Mouse (Mus musculus) neural tube, embryonic 13.5 days (tissue): ENCODE measurements around the gene Tas2r131. TPM values are rescaled to one million over a fixed set of nuclear protein-coding genes. Genes with fewer than 3 reads are reported as not detected.
"Not testable (repeated sequence)": the region's sequence is repeated elsewhere in the genome, so short reads cannot be mapped to it uniquely, and the experiment has no call there.

Experiments used
- ATAC-seq: fragments of 200-750 bp; cut with Nextera tagmentation; 2 replicates; pipeline ENCODE4 v1.8.0; 2017; ENCODE audit warnings: low read depth, mild to moderate bottlenecking, moderate TSS enrichment, moderate library complexity
- H3K27ac ChIP-seq: fragments of 300-500 bp; sonication (generic); replicated peaks from 2 replicates; pipeline ENCODE4 v1.5.1; 2015; ENCODE audit warnings: moderate library complexity, mild to moderate bottlenecking, inconsistent platforms
- H3K27me3 ChIP-seq: fragments of 300-500 bp; sonication (generic); 2 replicates; pipeline ENCODE4 v1.6.1; 2015; ENCODE audit warnings: mild to moderate bottlenecking, inconsistent platforms
- H3K36me3 ChIP-seq: fragments of 300-500 bp; sonication (generic); 2 replicates; pipeline ENCODE4 v1.6.1; 2015; ENCODE audit warnings: mild to moderate bottlenecking, inconsistent platforms
- H3K4me1 ChIP-seq: fragments of 300-500 bp; sonication (generic); replicated peaks from 2 replicates; pipeline ENCODE4 v1.6.1; 2015; ENCODE audit warnings: inconsistent platforms
- H3K4me2 ChIP-seq: fragments of 300-500 bp; sonication (generic); 2 replicates; pipeline ENCODE4 v1.6.1; 2015; ENCODE audit warnings: inconsistent platforms, mild to moderate bottlenecking, moderate library complexity
- H3K4me3 ChIP-seq: fragments of 300-500 bp; sonication (generic); 2 replicates; pipeline ENCODE4 v1.5.1; 2015; ENCODE audit warnings: mild to moderate bottlenecking, inconsistent platforms
- H3K9ac ChIP-seq: fragments of 300-500 bp; sonication (generic); 2 replicates; pipeline ENCODE4 v1.6.1; 2015; ENCODE audit warnings: moderate library complexity, mild to moderate bottlenecking, inconsistent platforms
- H3K9me3 ChIP-seq: fragments of 300-500 bp; sonication (generic); 2 replicates; pipeline ENCODE4 v1.6.1; 2016; ENCODE audit warnings: inconsistent platforms
- WGBS: fragments of 180-500 bp; shearing (Covaris S2); methylation state at CpG from one replicate; pipeline ENCODE4 v1.1.7; 2015; 5-methylcytosine and 5-hydroxymethylcytosine counted together
- polyA plus RNA-seq: library from polyadenylated mRNA; unstranded; fragments of >200 nt; fragmentation: Nextera tagmentation; extraction: Ambion mirVana; gene quantifications from 2 replicates; pipeline ENCODE4 v1.2.1, GENCODE M21; 2015

The Tas2r131 gene
- polyA plus RNA-seq: not detected in 2 replicates

- H3K4me3 ChIP-seq: no peak within 1 kb of the TSS
- H3K9me3 ChIP-seq: no peaks in the 10 kb centered on the region
- no peaks in the 10 kb centered on the region for H3K4me1 ChIP-seq
- no peak within 1 kb of the TSS for H3K9ac ChIP-seq
- no peak within 1 kb of the TSS for H3K4me2 ChIP-seq
- H3K36me3 ChIP-seq: no peaks in the 10 kb centered on the region
- WGBS: 75% methylated on average over 1 of the region's 1 CpGs
- no peak within 1 kb of the TSS for H3K27ac ChIP-seq
- no peak for ATAC-seq
- H3K27me3 ChIP-seq: no peaks in the 10 kb centered on the region
Observed at GRCm38 (mm10) chr6:132957819-132958218, at the start of gene Tas2r131. TSS of gene Tas2r131 (minus strand) at chr6:132957919.

GRCm38 (mm10) chr6:132980865-132981264, 23.1 kb upstream of the Tas2r131 start, which contains the start of gene Tas2r109:
TSS of gene Tas2r109 (minus strand) at chr6:132980965.
- WGBS: 76% methylated on average over 2 of the region's 2 CpGs
- no peak within 1 kb of the TSS for H3K27ac ChIP-seq
- H3K4me2 ChIP-seq: no peak within 1 kb of the TSS
- no peak for ATAC-seq
- H3K9me3 ChIP-seq: no peaks in the 10 kb centered on the region
- H3K9ac ChIP-seq: no peak within 1 kb of the TSS
- H3K36me3 ChIP-seq: no peaks in the 10 kb centered on the region
- H3K4me3 ChIP-seq: no peak within 1 kb of the TSS
- H3K4me1 ChIP-seq: no peaks in the 10 kb centered on the region
- no peaks in the 10 kb centered on the region for H3K27me3 ChIP-seq

DNA sequence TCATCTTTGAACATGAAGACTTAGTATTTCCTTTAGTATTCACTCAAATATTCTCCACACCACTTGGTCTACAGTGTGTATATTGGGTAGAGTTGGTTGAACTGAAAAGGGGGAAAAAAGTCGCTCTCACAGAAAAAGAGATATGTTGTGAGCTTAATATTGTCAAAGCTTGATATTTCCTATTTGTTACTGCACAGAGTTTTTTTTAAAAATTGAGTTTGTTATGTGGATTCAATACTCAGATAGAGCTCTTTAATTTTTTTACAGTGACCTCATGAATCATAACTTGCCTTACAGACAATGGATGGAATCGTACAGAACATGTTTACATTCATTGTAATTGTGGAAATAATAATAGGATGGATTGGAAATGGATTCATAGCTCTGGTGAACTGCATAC, 6.9 kb downstream of the Tas2r131 start, which contains the start of gene Tas2r129:
Gene Tas2r129 (plus strand): TSS at position 301 of the 400 bp plus-strand sequence.
- Histone ChIP-seq H3K4me2 (no peak within 1 kb of the TSS), H3K9ac (no peak within 1 kb of the TSS), H3K36me3 (no peaks in the 10 kb centered on the region), H3K9me3 (no peaks in the 10 kb centered on the region), H3K4me1 (no peaks in the 10 kb centered on the region), H3K27me3 (no peaks in the 10 kb centered on the region), H3K27ac (no peak within 1 kb of the TSS), H3K4me3 (no peak within 1 kb of the TSS)
- no peak for ATAC-seq
- WGBS: 85% methylated on average over 2 of the region's 2 CpGs

DNA sequence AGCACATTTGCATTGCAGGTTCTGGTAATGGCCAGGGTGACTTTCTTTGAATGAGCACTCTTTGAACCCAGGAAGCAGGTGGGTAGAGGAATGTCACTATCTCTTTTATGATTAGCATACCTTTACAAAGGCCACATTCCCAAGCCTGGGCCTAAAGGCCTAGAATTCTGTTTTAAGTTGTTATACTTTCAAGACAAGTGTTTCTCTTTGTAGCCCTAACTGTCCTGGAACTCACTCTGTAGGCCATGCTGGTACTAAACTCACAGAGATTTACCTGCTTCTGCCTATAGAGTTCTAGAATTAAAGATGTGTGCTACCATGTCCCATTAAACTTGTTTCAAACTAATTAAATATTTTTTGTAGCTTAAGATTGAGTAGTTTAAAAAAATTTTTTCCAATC, 16.3 kb downstream of the Tas2r131 start:
- H3K9me3 ChIP-seq, H3K9ac ChIP-seq, H3K4me2 ChIP-seq, H3K27ac ChIP-seq, H3K4me3 ChIP-seq, H3K27me3 ChIP-seq, H3K36me3 ChIP-seq, H3K4me1 ChIP-seq, ATAC-seq: not testable (repeated sequence)

DNA sequence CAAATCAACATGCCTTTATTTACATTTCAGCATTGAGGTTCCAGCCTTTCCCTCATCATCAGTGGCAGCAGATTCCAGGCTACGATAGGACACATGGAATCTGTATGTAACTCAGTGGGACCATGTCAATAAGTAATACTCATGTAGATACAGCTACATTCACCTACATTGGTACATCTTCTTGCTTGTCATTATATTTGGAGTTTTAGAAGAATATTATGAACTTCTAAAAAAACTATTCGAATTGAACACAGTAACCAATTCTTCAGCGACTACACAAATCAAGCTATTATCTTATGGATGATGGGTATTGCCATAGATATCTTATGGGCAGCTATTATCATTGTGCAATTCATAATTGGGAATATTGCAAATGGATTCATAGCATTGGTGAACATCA, 48.4 kb downstream of the Tas2r131 start, which contains the start of gene Tas2r125:
Gene Tas2r125 (plus strand): TSS at position 301 of the 400 bp plus-strand sequence.
- Histone ChIP-seq H3K36me3 (no peaks in the 10 kb centered on the region), H3K27ac (no peak within 1 kb of the TSS), H3K9me3 (no peaks in the 10 kb centered on the region), H3K4me2 (no peak within 1 kb of the TSS), H3K4me3 (no peak within 1 kb of the TSS), H3K4me1 (no peaks in the 10 kb centered on the region), H3K9ac (no peak within 1 kb of the TSS), H3K27me3 (no peaks in the 10 kb centered on the region)
- ATAC-seq: no peak
- 86% methylated on average over 3 of the region's 3 CpGs for WGBS

Other genes with a start within 250 kb of the Tas2r131 start
- gene Tas2r122, start 246.0 kb downstream of the Tas2r131 start, polyA plus RNA-seq: not detected in 2 replicates
- gene Tas2r115, start 219.9 kb downstream of the Tas2r131 start, polyA plus RNA-seq: not detected in 2 replicates
- not detected in 2 replicates for gene Tas2r124, start 203.2 kb downstream of the Tas2r131 start, polyA plus RNA-seq
- gene Tas2r102, start 195.8 kb downstream of the Tas2r131 start, polyA plus RNA-seq: not detected in 2 replicates
- not detected in 2 replicates for gene Tas2r136, start 179.8 kb downstream of the Tas2r131 start, polyA plus RNA-seq
- not detected in 2 replicates for gene Tas2r117, start 155.1 kb downstream of the Tas2r131 start, polyA plus RNA-seq
- not detected in 2 replicates for gene Tas2r123, start 110.8 kb downstream of the Tas2r131 start, polyA plus RNA-seq
- gene Tas2r116, start 102.5 kb downstream of the Tas2r131 start, polyA plus RNA-seq: not detected in 2 replicates
- gene Tas2r110, start 89.9 kb downstream of the Tas2r131 start, polyA plus RNA-seq: not detected in 2 replicates
- not detected in 2 replicates for gene Tas2r113, start 64.9 kb downstream of the Tas2r131 start, polyA plus RNA-seq
- 0.49 TPM in 1 of 2 replicates, not detected in the other for gene Tas2r125, start 48.3 kb downstream of the Tas2r131 start, polyA plus RNA-seq
- not detected in 2 replicates for gene Tas2r129, start 6.8 kb downstream of the Tas2r131 start, polyA plus RNA-seq
- gene Tas2r109, start 23.0 kb upstream of the Tas2r131 start, polyA plus RNA-seq: not detected in 2 replicates
- gene Tas2r103, start 79.2 kb upstream of the Tas2r131 start, polyA plus RNA-seq: not detected in 2 replicates
- gene Tas2r140, start 97.9 kb upstream of the Tas2r131 start, polyA plus RNA-seq: not detected in 2 replicates
- 120 and 134 TPM in 2 replicates for gene Smim10l1, start 147.0 kb upstream of the Tas2r131 start, polyA plus RNA-seq